Mouse (Mus musculus): ENCODE results near the gene Rere. TPM values are rescaled to one million over a fixed set of nuclear protein-coding genes. Genes with fewer than 3 reads are reported as not detected.

The Rere gene
- total and polyA plus RNA-seq, 3 experiments = 4.1 to 31.8 TPM; not detected in 1

DNA sequence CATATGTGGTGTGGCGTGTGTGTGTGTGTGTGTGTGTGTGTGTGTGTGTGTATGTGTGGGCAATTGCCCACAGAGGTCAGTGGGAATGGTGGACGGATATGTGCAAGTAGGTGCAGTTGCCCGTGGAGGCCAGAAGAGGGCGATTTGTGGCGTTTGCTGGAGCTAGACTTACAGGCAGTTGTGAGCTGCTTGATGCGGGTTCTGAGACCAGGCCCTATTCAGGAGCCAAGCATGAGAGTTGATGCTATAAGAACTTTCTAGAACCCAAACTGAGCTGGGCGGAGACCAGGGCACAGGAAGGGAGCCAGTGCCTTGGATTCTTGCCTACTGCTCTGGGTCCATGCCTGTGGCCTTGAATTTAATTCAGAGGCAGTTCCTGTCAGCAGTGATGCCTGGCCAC lies 383.3 kb downstream of the Rere start:
- Histone ChIP-seq H3K27ac (ENCODE audit: control insufficient read depth, low read depth, low read length) (no peak overlapping the region), H3K27me3 (ENCODE audit: control insufficient read depth in 1 of 2, insufficient read depth in 2 of 2, low read length in 2 of 2) (peaks cover 0 to 2% of the 10 kb centered on the region in 2 experiments; a peak in 2 of 4 replicates), H3K4me3 (ENCODE audit: control insufficient read depth in 1 of 2, insufficient read depth in 1 of 2, low read depth in 2 of 2, low read length in 2 of 2) (no peak overlapping the region), H3K4me1 (ENCODE audit: control insufficient read depth in 1 of 2, insufficient read depth in 2 of 2, low read length in 2 of 2) (no peaks in the 10 kb centered on the region), H3K9ac (ENCODE audit: control insufficient read depth, low read depth, low read length, poor library complexity, severe bottlenecking) (no peak overlapping the region), H3K79me2 (ENCODE audit: control insufficient read depth, insufficient read depth, low read length, poor library complexity) (no peaks in the 10 kb centered on the region), H3K9me3 (replicated peaks; ENCODE audit: insufficient read depth, low read length) (no peaks in the 10 kb centered on the region), H3K36me3 (ENCODE audit: control insufficient read depth in 1 of 2, insufficient read depth in 2 of 2, low read length in 2 of 2) (no peaks in the 10 kb centered on the region)
- DNase-seq (ENCODE audit: low read depth, low spot score) = peak; percentile 52
- no peak for TF ChIP-seq CHD2 (IDR thresholded peaks at IDR 0.05; ENCODE audit: low read length)
- no peak for TF ChIP-seq MEF2A (IDR thresholded peaks at IDR 0.05; ENCODE audit: extremely low read depth, insufficient replicate concordance, low read depth, low read length, poor library complexity, severe bottlenecking)
- TF ChIP-seq RAD21 (IDR thresholded peaks at IDR 0.05; ENCODE audit: low read depth, low read length) = peak; percentile 27
- no peak for TF ChIP-seq CHD1 (IDR thresholded peaks at IDR 0.05; ENCODE audit: low read depth, low read length)
- no peak for TF ChIP-seq JUND (IDR thresholded peaks at IDR 0.05; ENCODE audit: low read depth, low read length)
- peak; percentile 58 for TF ChIP-seq SMC3 (IDR thresholded peaks at IDR 0.05; ENCODE audit: low read depth, low read length)
- peak; percentile 56 to 68 (median 60) for TF ChIP-seq CTCF (IDR thresholded peaks at IDR 0.05 in 2 of 3, conservative IDR thresholded peaks at IDR 0.05 in 1 of 3; ENCODE audit: control insufficient read depth in 1 of 3, insufficient read depth in 1 of 3, low read depth in 2 of 3, low read length in 3 of 3, poor library complexity in 1 of 3, severe bottlenecking in 1 of 3)
- 0 out of 2 replicates have a peak, but pooled peaks have one; percentile 10 for TF ChIP-seq ZC3H11A (IDR thresholded peaks at IDR 0.05; ENCODE audit: low read depth, low read length)
- no peak for TF ChIP-seq ELF1 (IDR thresholded peaks at IDR 0.05; ENCODE audit: low read depth, low read length)

DNA sequence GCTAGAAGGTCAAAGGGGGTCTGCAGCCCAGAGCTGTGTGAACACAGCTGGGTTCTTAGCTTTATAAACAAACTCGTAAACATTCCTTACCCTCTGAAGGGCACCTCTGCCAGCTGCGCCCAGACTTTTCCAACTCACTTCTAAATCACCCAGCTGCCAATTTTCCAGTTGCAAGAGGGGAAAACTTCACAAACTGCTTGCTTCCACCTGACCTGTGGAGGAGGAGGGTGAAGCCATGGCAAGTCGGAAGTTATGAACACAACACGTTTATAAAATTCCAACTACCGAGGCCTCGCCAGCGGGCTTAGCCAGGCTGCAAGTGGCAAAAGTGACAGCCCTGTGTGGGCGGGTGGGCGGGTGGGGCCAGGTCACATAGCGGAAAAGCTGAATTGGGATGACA lies 384.4 kb downstream of the Rere start:
- Histone ChIP-seq H3K4me3 (ENCODE audit: control insufficient read depth in 1 of 2, insufficient read depth in 1 of 2, low read depth in 2 of 2, low read length in 2 of 2) (no peak overlapping the region), H3K9ac (ENCODE audit: control insufficient read depth, low read depth, low read length, poor library complexity, severe bottlenecking) (no peak overlapping the region), H3K4me1 (ENCODE audit: control insufficient read depth in 1 of 2, insufficient read depth in 2 of 2, low read length in 2 of 2) (no peaks in the 10 kb centered on the region), H3K36me3 (ENCODE audit: control insufficient read depth in 1 of 2, insufficient read depth in 2 of 2, low read length in 2 of 2) (no peaks in the 10 kb centered on the region), H3K27me3 (ENCODE audit: control insufficient read depth in 1 of 2, insufficient read depth in 2 of 2, low read length in 2 of 2) (peaks cover 0 to 2% of the 10 kb centered on the region in 2 experiments; a peak in 2 of 4 replicates), H3K79me2 (ENCODE audit: control insufficient read depth, insufficient read depth, low read length, poor library complexity) (no peaks in the 10 kb centered on the region), H3K27ac (ENCODE audit: control insufficient read depth, low read depth, low read length) (no peak overlapping the region), H3K9me3 (replicated peaks; ENCODE audit: insufficient read depth, low read length) (no peaks in the 10 kb centered on the region)
- TF ChIP-seq USF2 (IDR thresholded peaks at IDR 0.05; ENCODE audit: borderline replicate concordance in 1 of 2, insufficient read depth in 1 of 2, low read depth in 1 of 2, low read length in 2 of 2) (no peak), POLR2AphosphoS5 (IDR thresholded peaks at IDR 0.05; ENCODE audit: borderline replicate concordance, low read depth, low read length) (no peak), TAL1 (IDR thresholded peaks at IDR 0.05; ENCODE audit: low read length) (no peak), ZNF384 (IDR thresholded peaks at IDR 0.05; ENCODE audit: low read depth, low read length) (no peak), MXI1 (IDR thresholded peaks at IDR 0.05; ENCODE audit: low read depth, low read length) (no peak), EP300 (IDR thresholded peaks at IDR 0.05; ENCODE audit: low read depth in 1 of 2, low read length in 2 of 2) (no peak), MEF2A (IDR thresholded peaks at IDR 0.05; ENCODE audit: extremely low read depth, insufficient replicate concordance, low read depth, low read length, poor library complexity, severe bottlenecking) (no peak), USF1 (IDR thresholded peaks at IDR 0.05; ENCODE audit: low read depth, low read length) (no peak), JUND (IDR thresholded peaks at IDR 0.05; ENCODE audit: low read depth, low read length) (no peak), CHD1 (IDR thresholded peaks at IDR 0.05; ENCODE audit: low read depth, low read length) (no peak), CTCF (IDR thresholded peaks at IDR 0.05 in 2 of 3, conservative IDR thresholded peaks at IDR 0.05 in 1 of 3; ENCODE audit: control insufficient read depth in 1 of 3, insufficient read depth in 1 of 3, low read depth in 2 of 3, low read length in 3 of 3, poor library complexity in 1 of 3, severe bottlenecking in 1 of 3) (no peak), TCF12 (IDR thresholded peaks at IDR 0.05; ENCODE audit: low read depth, low read length) (no peak), HCFC1 (IDR thresholded peaks at IDR 0.05; ENCODE audit: low read depth, low read length) (no peak), POLR2A (IDR thresholded peaks at IDR 0.05; ENCODE audit: control insufficient read depth in 1 of 2, insufficient read depth in 1 of 2, low read depth in 1 of 2, low read length in 2 of 2, poor library complexity in 1 of 2) (no peak), NRF1 (IDR thresholded peaks at IDR 0.05; ENCODE audit: insufficient read depth, low read depth, low read length, poor library complexity, severe bottlenecking) (no peak)
- DNase-seq (ENCODE audit: low read depth, low spot score) = no peak

All from MEL (cell line).